Mouse (Mus musculus): Measurements from ENCODE around the gene Trap1a. TPM values are rescaled to one million over a fixed set of nuclear protein-coding genes. Genes with fewer than 3 reads are reported as not detected.

The Trap1a gene
- 0.06 and 0.09 TPM in 2 replicates for polyA plus RNA-seq (2012; rRNA removed)

DNA sequence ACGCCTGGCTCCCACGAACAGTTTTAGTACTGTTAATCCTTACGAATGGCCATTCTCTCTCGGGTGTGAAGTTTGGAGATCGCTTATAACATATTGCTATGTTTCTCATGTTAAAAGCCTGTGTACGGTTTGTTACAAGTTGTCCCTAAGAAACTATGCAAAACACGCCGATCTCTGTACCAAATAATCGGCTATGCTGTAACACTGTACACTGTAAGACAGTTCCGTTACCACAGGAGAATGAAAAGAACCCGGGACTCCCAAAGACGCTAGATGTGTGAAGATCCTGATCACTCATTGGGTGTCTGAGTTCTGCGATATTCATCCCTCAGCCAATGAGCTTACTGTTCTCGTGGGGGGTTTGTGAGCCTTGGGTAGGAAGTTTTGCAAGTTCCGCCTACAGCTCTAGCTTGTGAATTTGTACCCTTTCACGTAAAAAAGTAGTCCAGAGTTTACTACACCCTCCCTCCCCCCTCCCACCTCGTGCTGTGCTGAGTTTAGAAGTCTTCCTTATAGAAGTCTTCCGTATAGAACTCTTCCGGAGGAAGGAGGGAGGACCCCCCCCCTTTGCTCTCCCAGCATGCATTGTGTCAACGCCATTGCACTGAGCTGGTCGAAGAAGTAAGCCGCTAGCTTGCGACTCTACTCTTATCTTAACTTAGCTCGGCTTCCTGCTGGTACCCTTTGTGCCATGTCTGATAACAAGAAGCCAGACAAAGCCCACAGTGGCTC is at the start of gene Trap1a:
Trap1a (plus strand) TSS at position 421 of the 732 bp plus-strand sequence.

Other genes with a start within 250 kb of the Trap1a start
- gene Serpina7, start 248.4 kb upstream of the Trap1a start, polyA plus RNA-seq (2012; rRNA removed) = 0.04 and 0.18 TPM in 2 replicates
- not detected in 2 replicates for gene 4930513O06Rik, start 247.4 kb upstream of the Trap1a start, polyA plus RNA-seq (2012; rRNA removed)
- gene 4933428M09Rik, start 154.5 kb upstream of the Trap1a start, polyA plus RNA-seq (2012; rRNA removed) = not detected in 2 replicates
- gene Mum1l1, start 123.6 kb upstream of the Trap1a start, polyA plus RNA-seq (2012; rRNA removed) = 2.3 and 3.5 TPM in 2 replicates
- 0.95 and 1.0 TPM in 2 replicates for gene D330045A20Rik, start 146.7 kb downstream of the Trap1a start, polyA plus RNA-seq (2012; rRNA removed)
- gene Rnf128, start 229.6 kb downstream of the Trap1a start, polyA plus RNA-seq (2012; rRNA removed) = 3.2 and 3.3 TPM in 2 replicates